Mouse (Mus musculus) ES-E14 (cell line): Measurements from ENCODE around the gene Rbms1. TPM values are rescaled to one million over a fixed set of nuclear protein-coding genes. Genes with fewer than 3 reads are reported as not detected.

Experiments
- DNase-seq: peaks from one replicate; pipeline ENCODE4 v3.0.0-alpha.2; 2013; ENCODE audit warnings: low read depth, low spot score
- H3K27ac ChIP-seq: 2 replicates; pipeline ENCODE4 v1.5.1; 2012; ENCODE audit warnings: low read depth, mild to moderate bottlenecking, low read length, moderate library complexity, mixed read lengths; ENCODE audit not compliant: poor library complexity, insufficient read depth, severe bottlenecking
- H3K36me3 ChIP-seq: 2 replicates; pipeline ENCODE4 v1.6.1; 2012; ENCODE audit warnings: mild to moderate bottlenecking, low read length, moderate library complexity, mixed read lengths; ENCODE audit not compliant: control insufficient read depth, poor library complexity, insufficient read depth, severe bottlenecking
- H3K4me1 ChIP-seq, 2 experiments: fragments of 150-350 bp in 1 of 2; sonication (generic) in 1 of 2; 2 replicates each; pipeline ENCODE4 v1.6.1; 2012; ENCODE audit warnings: low read length in 2 of 2, mild to moderate bottlenecking in 1 of 2, mixed read lengths in 1 of 2; ENCODE audit not compliant: control insufficient read depth in 2 of 2, insufficient read depth in 2 of 2, poor library complexity in 1 of 2
- H3K4me3 ChIP-seq, 2 experiments: fragments of 150-350 bp in 1 of 2; sonication (generic) in 1 of 2; 2 replicates each; pipeline ENCODE4 v1.5.1; 2012; ENCODE audit warnings: low read length in 2 of 2, low read depth in 1 of 2, mild to moderate bottlenecking in 1 of 2, mixed read lengths in 1 of 2; ENCODE audit not compliant: insufficient read depth in 1 of 2, poor library complexity in 1 of 2, severe bottlenecking in 1 of 2
- H3K9ac ChIP-seq: 2 replicates; pipeline ENCODE4 v1.6.1; 2012; ENCODE audit warnings: low read depth, mild to moderate bottlenecking, low read length, mixed read lengths; ENCODE audit not compliant: poor library complexity, insufficient read depth, severe bottlenecking
- H3K9me3 ChIP-seq: fragments of 150-350 bp; sonication (generic); 2 replicates; pipeline ENCODE4 v1.6.1; 2012; ENCODE audit warnings: low read depth, mild to moderate bottlenecking, low read length; ENCODE audit not compliant: control insufficient read depth, insufficient read depth
- CHD2 ChIP-seq: IDR thresholded peaks from 2 replicates; pipeline ENCODE4 v1.6.1; 2014; ENCODE audit warnings: mild to moderate bottlenecking, low read depth, low read length, inconsistent platforms
- HCFC1 ChIP-seq: IDR thresholded peaks from 2 replicates; pipeline ENCODE4 v1.6.1; 2012; ENCODE audit warnings: low read length, inconsistent platforms, borderline replicate concordance; ENCODE audit not compliant: insufficient read depth
- MAFK ChIP-seq: IDR thresholded peaks from 2 replicates; pipeline ENCODE4 v1.6.1; 2014; ENCODE audit warnings: mild to moderate bottlenecking, low read depth, low read length, inconsistent platforms; ENCODE audit not compliant: insufficient read depth
- ZC3H11A ChIP-seq: IDR thresholded peaks from 2 replicates; pipeline ENCODE4 v1.6.1; 2012; ENCODE audit warnings: low read depth, mild to moderate bottlenecking, inconsistent platforms, low read length, borderline replicate concordance
- ZNF384 ChIP-seq: IDR thresholded peaks from 2 replicates; pipeline ENCODE4 v1.6.1; 2012; ENCODE audit warnings: low read depth, low read length, inconsistent platforms
- in situ Hi-C, 2 experiments: fragments of 600-800 bp; cut with MboI; formaldehyde crosslinking; loops; one replicate each; pipeline ENCODE4 v1.15.1; 2025; ENCODE audit warnings: low sequenced_read_pairs in 2 of 2, inconsistent platforms in 1 of 2; ENCODE audit not compliant: unreplicated experiment in 2 of 2
- total RNA-seq: library from RNA; depleted of rRNA; stranded (reverse); fragments of 300-350 nt; gene quantifications from 2 replicates; pipeline ENCODE4 v1.2.3, GENCODE M21; 2012

Rbms1 gene
- total RNA-seq, 1 experiment = 45.6 TPM

GRCm38 (mm10) chr2:60879141-60879818, 83.7 kb downstream of the Rbms1 start:
- in situ Hi-C loops = no loop called here
- peaks cover 3 to 16% of the 10 kb centered on the region in 2 experiments; a peak in 2 of 4 replicates for H3K4me1 ChIP-seq
- TF ChIP-seq CHD2 = no peak
- TF ChIP-seq ZC3H11A = no peak
- TF ChIP-seq MAFK = no peak
- TF ChIP-seq HCFC1 = no peak
- no peak for TF ChIP-seq ZNF384
- H3K9ac ChIP-seq = no peak overlapping the region
- H3K27ac ChIP-seq = no peak overlapping the region
- H3K9me3 ChIP-seq = no peaks in the 10 kb centered on the region
- H3K36me3 ChIP-seq = no peaks in the 10 kb centered on the region
- no peak overlapping the region for H3K4me3 ChIP-seq
- DNase-seq = no peak

GRCm38 (mm10) chr2:60877543-60878386, 85.2 kb downstream of the Rbms1 start:
- no peaks in the 10 kb centered on the region for H3K9me3 ChIP-seq
- no peak for DNase-seq
- no peak overlapping the region for H3K27ac ChIP-seq
- H3K36me3 ChIP-seq = no peaks in the 10 kb centered on the region
- in situ Hi-C loops = no loop called here
- H3K4me3 ChIP-seq = no peak overlapping the region
- TF ChIP-seq HCFC1 = no peak
- TF ChIP-seq ZNF384 = no peak
- no peak for TF ChIP-seq ZC3H11A
- TF ChIP-seq CHD2 = no peak
- no peak for TF ChIP-seq MAFK
- peaks cover 3 to 16% of the 10 kb centered on the region in 2 experiments; a peak in 2 of 4 replicates for H3K4me1 ChIP-seq
- no peak overlapping the region for H3K9ac ChIP-seq

GRCm38 (mm10) chr2:60876891-60877290, 86.1 kb downstream of the Rbms1 start:
- no peaks in the 10 kb centered on the region for H3K36me3 ChIP-seq
- no peak overlapping the region for H3K9ac ChIP-seq
- in situ Hi-C loops = no loop called here
- DNase-seq = no peak
- TF ChIP-seq ZNF384 (no peak), MAFK (no peak), HCFC1 (no peak), CHD2 (no peak), ZC3H11A (no peak)
- H3K9me3 ChIP-seq = no peaks in the 10 kb centered on the region
- H3K27ac ChIP-seq = no peak overlapping the region
- peaks cover under 1 to 16% of the 10 kb centered on the region in 2 experiments; a peak in 2 of 4 replicates for H3K4me1 ChIP-seq
- no peak overlapping the region for H3K4me3 ChIP-seq

- in situ Hi-C loops = no loop called here
- H3K9ac ChIP-seq = no peak overlapping the region
- H3K36me3 ChIP-seq = no peaks in the 10 kb centered on the region
- peaks cover 2 to 24% of the 10 kb centered on the region in 2 experiments for H3K4me1 ChIP-seq
- no peak overlapping the region for H3K4me3 ChIP-seq
- no peak for DNase-seq
- TF ChIP-seq ZNF384 (no peak), CHD2 (no peak), MAFK (no peak), HCFC1 (no peak), ZC3H11A (no peak)
- H3K27ac ChIP-seq = no peak overlapping the region
- H3K9me3 ChIP-seq = no peaks in the 10 kb centered on the region
Measured at GRCm38 (mm10) chr2:60872095-60872811, 90.7 kb downstream of the Rbms1 start.
